Mouse (Mus musculus) kidney, adult 8-10 months (tissue): ENCODE measurements at regions not wholly inside any gene's neighbourhood (a gene's known extent, or its start where the extent isn't known, plus 50 kb on each side); places are given as distances from the start of the nearest gene placed in this dataset.

Source experiments
- DNase-seq, 2 experiments: peaks; one replicate each; pipeline ENCODE4 v3.0.0; 2022

DNA sequence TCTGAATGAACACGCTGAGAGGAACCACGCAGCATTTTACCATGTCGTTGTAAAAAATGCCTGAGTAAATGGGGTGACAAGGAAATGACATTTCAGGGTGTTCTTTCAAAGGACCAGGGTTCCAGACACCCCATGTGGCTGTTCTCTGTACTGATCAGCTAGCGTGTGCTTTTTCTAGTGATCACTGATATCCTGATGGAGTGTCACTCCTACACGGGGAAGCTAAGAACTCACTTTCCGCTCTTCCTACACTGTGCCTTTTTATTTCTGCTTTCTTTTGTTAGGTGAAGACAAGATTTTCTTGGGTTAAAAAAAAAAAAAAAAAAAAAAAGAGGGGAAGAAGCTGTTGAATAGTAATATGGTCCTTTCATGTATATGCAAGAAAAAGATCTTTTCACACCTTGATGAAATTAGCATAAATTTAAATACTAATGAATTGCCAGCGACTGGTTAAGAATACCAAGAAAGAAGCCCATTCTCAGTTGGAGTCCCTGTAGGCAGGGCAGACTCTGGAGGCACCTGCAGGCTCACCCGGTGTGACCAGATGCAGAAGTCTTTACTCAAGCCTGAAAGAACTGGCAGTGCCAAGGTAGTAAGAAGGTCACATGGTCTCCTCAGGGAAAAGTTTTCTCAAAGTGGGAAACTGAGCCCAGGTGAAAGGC, 270.2 kb upstream of the Irx2 start:
- DNase-seq: no peak

DNA sequence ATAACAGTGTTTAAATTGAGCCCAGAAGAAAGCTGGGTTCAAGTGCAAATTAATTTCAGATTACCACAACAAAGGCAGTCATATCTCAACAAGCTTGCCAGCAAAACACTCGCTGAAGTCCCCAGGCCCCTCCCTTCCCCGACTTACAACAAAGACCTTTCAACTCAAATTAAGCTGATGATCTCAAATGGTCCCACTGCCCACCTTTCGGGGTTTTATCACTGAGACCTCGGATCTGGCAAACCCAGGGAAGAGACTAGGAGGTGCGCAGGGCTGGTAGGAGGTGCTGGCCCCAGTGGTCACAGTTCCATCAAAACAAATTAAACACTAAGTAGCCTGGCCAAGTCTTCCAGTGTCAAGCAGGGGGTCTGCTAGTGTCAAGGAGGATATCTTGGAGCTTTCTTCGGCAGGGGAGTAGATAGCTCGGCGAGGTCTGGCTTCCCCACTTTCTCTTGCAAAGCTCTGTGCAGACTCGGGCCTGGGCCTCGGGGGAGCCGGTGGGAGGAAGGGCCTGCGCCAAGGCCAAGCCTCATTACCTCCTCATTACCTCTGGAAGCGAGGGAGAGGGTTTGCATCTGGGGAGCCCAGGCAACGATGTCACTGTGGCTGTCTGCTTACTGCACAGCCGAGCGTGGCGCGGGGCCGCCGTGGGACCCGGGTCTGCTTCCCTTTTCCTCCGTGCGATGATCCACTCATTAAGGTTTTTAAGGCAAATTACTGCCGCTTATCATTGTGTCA, 262.9 kb upstream of the Irx2 start:
- DNase-seq: no peak

DNA sequence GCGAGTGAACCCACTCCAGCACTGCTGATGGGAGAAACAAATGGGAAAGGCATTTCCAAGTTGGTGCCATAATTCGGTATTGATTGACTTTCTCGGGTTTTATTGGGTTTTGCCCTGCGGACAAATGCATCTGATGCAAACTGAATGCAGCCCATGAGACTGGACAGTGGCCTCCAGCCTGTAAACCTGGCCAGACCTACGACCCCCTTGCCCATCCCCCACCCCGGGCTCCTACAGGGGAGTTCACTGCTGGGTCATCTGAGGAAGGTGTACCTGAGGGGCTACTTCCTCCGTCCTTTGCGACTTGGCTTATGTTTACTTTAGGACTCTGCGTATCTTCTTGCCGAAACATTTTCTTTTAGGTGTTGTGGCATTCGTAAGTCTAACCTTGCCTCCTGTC, 262.3 kb upstream of the Irx2 start:
- DNase-seq: no peak

GRCm38 (mm10) chr13:72370131-72370530, 258.5 kb upstream of the Irx2 start:
- peak in 1 of 2 experiments; percentile 16 for DNase-seq

GRCm38 (mm10) chr13:72370997-72371396, 257.6 kb upstream of the Irx2 start:
- no peak for DNase-seq

GRCm38 (mm10) chr13:72393366-72393765, 235.3 kb upstream of the Irx2 start:
- DNase-seq: no peak

DNA sequence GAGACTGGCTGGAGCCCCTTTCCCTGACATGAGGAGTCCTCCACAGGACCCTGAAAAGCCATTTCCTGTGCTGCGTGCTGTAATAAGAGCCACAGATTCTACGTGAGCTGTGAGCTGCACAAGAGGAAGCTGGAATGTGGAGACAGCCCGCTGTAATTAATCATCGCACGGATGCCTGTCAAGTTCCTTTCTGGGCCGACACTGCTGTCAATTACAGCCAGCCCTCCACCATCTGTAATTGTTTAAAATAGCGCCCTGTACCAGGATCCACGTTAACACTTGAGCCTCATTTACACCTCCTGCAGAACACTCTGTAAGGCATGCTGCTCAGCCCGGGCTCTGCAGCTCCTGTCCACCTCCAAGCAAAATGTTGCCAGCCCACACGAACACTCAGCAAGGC, 227.9 kb upstream of the Irx2 start:
- DNase-seq: no peak

GRCm38 (mm10) chr13:72409238-72409965, 219.2 kb upstream of the Irx2 start:
- no peak for DNase-seq

DNA sequence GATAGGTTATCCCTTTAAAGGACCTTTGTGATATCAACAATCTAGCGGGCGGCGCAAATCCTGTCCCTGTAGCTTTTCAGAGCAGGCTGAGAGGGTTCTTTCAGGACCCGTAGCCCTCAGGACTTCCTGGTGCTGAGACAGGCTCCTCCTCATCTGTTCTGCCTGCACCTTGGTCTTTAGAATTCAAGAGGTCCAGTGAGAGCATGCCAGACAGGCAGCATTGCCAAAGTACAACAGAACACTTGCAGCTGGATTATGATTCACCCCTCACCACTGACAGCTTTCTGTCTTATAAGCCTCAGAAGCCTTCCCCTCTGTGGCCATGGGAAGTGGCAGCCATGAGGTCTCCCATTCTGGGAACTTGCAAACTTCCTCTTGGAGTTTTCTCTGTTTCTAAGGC, 216.0 kb upstream of the Irx2 start:
- peak; percentile 15 to 48 for DNase-seq

DNA sequence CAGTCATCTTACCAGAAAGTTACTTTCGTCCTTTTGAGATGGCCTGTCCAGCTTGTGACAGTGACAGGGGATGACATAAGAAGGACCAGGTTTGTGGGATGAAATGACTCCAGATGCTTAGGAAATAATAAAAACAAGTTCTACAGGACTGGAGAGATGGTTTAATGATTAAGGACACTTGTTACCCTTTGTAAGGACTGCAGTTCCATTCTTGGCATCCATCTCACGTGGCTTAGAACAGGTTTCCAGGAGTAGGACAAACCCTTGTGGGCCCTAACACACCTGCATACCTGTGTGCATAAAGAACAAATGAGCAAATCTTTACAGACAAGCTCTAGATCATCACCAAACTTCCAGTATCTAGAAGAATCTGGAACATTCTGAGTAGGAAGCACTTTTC, 211.6 kb upstream of the Irx2 start:
- peak; percentile 27 to 37 for DNase-seq

DNA sequence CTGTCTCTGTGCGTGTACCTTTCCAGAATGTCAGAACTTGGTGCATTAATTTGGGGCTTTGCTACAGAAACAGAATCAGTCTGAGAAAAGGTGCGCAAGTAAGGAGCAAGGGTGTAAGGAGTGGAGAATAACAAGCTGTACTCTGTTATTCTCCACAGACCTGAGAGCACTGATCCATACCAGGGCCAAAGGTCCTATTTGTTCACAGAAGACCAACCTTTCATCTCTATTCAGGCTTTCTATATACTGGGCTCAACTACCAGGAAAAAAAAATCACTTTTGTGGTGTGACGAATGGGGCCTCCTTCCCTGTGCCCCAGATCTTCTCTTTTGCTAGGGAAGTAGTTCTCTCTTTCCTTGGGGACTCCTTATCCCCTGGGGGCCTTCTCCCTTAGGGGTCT, 210.8 kb upstream of the Irx2 start:
- DNase-seq: peak; percentile 17 to 48

DNA sequence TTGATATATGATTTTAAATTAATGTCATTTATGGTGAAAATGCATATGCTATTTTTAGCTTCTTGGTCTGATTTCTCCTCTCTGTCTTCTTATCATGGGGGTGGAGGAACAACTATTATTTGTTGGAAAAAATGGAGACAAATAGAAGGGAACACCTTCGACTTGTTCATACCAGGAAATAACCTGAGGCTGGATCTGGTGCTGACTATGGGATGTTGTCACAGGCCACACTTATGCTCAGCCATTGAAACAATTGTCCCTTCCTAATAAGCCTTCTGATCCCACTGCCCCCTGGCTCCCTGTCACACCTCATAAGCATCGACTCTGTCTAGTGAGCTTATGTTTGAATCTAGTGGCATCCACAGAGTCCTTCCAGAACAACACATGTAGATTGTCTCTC, 210.3 kb upstream of the Irx2 start:
- DNase-seq: no peak

DNA sequence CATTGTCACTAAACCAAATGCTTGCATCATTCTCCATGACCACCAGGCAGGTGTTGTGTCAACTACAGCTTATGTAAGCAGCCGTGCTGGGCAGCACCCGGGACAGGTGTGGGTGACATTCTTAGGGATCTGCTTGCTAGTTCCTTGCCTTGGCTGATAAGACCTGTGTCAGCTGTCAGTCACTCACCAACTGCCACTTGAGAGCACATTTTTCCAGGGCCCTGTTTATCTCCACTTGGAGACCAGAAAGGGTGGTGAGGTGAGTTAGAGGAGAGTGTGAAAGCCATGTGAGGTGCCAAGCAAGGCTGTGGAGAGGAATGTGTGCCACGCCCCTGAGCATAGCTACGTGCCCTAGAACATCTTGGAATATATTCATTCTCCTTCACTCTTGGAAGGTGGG, 209.1 kb upstream of the Irx2 start:
- no peak for DNase-seq

DNA sequence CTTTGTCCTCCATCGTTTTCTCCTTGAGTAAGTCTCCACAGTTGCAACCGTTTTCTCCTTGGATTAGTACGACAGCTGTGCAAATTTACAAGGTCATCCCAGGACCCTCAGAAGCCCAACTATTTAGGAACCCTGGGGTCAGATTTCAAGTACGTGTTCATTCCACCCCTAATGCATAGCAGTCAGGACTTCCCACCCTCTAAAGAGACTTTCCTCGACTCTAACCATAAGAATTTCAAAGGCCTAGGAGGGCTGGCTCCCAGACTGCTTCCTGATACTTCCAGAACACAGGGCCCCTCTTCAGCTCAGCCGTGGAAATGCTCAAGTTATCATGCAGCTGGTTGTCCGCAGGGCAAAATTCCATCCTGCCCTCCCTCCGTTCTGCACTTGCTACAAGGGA, 202.7 kb upstream of the Irx2 start:
- no peak for DNase-seq

DNA sequence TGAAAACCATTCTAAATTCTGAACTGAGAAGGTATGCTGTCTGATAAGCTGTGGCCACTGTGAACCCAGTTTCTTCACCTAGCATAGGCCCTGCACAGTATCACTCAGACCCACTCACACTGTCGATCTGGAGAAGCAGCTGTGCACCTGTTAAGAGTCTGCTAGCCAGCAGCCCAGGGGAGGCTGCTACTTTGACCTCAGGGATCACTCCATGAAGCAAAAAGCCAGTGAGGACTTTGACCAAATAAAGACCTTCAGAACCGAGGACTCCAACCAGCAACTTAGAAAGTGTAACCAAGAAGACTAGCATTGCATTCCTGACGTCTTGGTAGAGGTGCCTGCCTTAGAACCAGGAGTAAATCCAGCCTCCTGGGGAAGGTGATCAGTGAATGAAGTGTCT, 183.3 kb upstream of the Irx2 start:
- peak; percentile 9 to 41 for DNase-seq

GRCm38 (mm10) chr13:72448458-72449058, 180.1 kb upstream of the Irx2 start:
- DNase-seq: no peak

GRCm38 (mm10) chr13:72495353-72495752, 133.3 kb upstream of the Irx2 start:
- DNase-seq: no peak

DNA sequence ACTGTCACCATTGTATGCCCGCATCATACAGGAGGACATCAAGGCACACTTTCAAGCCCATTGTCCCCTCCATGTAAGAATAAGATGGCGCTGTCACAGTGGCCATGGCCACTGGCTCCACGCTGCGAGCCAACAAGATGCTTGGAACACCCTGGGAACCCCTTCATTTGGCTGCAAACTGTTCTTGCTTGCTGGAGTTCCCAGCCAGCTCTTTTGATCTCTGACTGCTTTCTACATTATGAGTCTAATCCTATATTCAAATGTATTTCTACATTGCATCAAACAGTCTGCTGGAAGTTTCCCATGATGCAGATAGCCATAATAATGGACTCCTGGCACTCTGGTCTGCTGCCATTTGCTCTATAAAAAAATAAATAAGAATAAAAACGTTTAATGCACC, 131.6 kb upstream of the Irx2 start:
- DNase-seq: no peak

DNA sequence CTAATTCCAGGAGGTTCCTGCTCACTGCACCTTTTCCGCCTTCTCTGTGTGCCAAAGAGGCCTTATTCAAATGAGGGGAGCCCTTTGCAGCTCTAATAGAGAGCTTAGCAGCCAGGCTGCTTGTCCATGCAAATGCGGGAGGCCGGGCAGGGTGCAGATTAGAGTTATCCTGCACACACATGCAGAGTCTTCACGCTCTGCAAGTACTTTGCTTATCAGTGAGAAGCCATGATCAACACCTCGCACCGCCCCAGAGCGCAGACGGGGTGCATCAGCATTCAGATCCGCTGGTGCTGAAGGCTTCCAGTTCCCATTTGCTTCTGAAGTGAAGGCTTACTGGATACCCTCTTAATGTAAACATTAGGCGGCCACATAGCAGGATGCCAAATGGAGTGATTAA, 131.1 kb upstream of the Irx2 start:
- no peak for DNase-seq

DNA sequence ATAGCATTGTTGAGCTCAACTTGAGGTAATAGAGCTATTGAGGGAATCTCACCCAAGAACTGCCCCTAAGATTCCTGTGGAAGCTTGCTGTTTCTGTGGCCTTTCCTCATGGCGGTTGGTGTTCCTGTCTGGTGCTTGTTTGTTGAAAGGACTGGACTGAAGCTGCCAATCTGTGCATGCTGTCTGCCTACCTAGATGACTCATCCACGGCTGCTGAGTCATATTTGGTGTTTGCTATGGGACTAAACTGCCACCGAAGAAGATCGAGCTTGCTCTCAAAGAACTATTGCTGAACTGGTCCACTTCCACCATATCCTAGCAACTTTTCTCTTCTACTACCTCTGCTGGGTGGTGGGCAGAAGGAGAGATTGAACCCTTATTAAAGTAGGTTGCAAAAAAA, 122.7 kb upstream of the Irx2 start:
- DNase-seq: no peak

- no peak for DNase-seq
Observed at GRCm38 (mm10) chr13:72538633-72539032, 90.0 kb upstream of the Irx2 start.

GRCm38 (mm10) chr13:72541706-72542105, 86.9 kb upstream of the Irx2 start:
- no peak for DNase-seq

DNA sequence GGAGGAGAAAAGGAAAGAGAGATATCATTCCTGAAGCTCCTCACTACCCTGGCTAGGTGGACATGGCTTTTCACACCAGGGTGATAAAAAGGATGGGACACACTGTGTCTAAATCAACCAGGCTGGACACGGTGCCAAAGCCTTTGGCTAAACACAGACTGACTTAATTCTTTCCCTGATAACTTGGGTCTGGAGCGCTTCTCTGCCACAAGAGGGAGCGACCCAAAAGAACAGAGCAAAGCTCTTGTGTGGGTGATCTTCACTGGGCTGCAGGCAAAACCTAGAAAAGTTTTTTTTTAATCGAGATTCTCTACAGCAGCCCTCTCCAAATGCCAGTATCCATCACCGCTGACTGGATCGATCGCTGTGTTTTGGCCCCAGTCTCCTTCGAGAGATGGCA, 70.7 kb upstream of the Irx2 start:
- DNase-seq: no peak

DNA sequence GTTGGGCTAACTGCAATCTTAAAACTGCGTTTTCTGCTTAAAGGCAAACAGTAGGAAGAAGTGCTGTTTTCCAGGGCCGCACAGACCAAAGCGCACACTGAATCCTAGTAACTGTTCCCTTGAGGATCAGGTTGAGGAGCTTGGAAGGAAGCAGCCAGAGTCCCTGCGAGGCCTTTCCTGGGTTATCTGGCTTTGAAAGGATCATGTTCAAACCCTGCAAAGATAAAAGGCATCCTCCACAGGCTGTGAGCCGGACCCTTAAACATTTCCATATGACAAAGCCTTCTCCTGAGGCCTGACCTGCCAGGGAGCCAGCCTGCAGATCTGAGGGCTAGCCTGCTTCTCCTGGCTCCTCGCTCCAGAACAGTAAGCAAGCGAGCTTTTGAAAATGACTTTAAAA, 56.7 kb upstream of the Irx2 start:
- DNase-seq: no peak
